Mouse (Mus musculus) cerebellum, adult 18-20 months (tissue): ENCODE results near the gene Dnase2a.

Source experiments
- DNase-seq, 2 experiments: peaks; one replicate each; pipeline ENCODE4 v3.0.0; 2021

Dnase2a gene

DNA sequence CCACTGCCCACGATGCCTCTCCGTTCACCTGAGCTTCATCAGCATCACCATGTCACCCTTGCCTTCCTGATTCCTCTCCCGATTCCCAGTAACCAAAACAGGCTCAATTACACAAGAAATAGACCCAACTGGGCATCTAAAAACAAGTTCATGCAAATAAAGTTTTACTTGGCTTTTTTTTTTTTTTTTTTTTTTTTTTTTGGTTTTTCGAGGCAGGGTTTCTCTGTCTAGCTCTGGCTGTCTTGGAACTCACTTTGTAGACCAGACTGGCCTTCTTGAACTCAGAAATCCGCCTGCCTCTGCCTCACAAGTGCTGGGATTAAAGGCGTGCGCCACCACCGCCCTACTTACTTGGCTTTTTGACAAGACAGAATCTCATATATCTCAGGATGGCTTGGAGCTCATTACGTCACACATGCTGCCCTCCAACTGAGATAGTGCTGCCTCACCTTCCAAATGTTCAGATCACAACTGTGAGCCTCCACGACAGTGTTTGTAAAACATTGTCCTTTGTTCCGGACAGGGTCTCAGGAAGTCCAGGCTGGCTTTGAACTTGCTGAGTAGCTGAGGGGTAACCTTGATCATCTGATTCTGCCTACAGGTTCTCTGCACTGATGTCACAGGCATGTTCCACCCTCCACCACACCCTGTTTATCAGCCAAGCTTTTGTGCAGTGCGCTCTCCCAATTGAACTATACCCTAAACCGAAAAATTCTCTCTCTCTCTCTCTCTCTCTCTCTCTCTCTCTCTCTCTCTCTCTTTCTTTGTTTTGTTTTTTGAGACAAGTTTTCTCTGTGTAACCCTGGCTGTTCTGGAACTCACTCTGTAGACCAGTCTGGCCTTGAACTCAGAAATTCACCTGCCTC, 29.5 kb downstream of the Dnase2a start:
- no peak for DNase-seq

DNA sequence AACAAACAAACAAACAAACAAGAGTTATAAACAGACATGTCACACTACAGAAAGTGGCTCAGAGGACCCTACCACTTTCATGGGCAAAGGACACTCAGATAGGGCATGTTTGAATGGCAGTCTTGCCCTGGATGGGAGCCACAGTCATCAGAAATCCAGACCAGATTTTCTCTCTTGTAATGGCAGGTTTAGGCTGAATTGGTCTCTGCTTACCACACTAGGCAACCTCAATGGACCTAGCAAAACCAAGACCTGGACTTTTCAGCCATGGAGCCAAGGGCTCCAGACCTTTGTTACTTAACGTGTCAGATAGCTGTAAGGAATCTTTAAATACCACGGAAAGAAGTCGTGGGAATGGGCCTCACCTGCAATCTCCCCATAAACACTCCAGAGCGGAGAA, 35.3 kb downstream of the Dnase2a start:
- DNase-seq = no peak

- DNase-seq = peak; percentile 85 to 90
These were observed 36.3 kb downstream of the Dnase2a start for GRCm38 (mm10) chr8:84944478-84945160.

DNA sequence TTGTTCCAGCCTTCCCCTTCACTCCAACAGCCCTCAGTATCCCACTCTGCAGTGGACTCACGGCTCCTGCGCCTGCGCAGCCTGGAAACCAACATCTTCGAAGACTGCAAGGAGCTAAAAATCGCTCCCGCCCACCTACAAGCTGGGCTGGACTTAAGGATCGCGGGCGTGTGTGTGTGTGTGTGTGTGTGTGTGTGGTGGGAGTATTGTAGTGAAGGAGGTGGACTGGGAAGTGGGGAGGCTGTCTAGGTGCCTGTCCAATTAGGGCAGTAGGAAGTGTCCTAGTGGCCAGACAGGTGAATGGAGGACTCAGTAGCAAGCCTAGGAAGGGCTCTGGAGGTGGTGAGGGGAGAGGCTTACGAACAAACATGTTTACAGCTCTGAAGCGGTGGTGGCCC, 36.9 kb downstream of the Dnase2a start:
- DNase-seq = peak; percentile 58 to 65

- DNase-seq = peak; percentile 72 to 81
These were observed 37.5 kb downstream of the Dnase2a start for GRCm38 (mm10) chr8:84945633-84946527.

DNA sequence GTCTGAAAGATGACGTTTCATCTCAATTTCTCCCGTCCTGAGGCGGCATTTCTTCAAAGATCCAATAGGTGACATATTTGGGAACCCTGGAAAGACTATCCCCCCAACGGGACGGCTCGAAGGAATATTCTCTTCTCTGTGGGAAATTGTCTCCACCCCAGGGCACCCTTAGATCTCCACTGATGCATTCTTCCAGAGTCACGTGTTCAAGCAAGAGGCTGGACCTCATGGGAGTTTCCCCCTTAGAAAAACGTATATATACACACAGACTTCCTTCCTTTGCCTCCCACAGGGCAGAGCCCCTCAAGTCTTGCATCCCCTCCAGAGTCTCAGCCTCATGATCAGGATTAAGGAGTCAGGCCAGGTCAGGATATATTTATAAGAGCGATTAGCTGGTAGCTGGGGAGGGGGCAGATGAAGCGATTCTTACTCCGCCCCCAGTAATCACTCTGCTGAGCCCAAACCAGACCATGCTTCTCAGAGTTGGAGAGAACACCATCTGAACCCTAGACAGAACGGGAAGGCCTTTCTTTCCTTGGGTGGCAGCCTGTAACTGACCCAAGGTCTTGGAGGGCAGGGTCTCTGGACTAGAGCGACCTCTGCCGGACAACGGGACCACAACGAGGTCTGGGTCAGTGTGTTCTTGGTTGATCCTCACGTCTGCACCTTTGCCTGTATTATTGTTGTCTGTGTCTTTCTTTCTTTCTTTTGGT, 38.3 kb downstream of the Dnase2a start, which contains the start of gene Rtbdn:
Gene Rtbdn, plus strand, starts transcription at position 464 of the 713 bp plus-strand sequence.
- DNase-seq = peak; percentile 81 to 84

GRCm38 (mm10) chr8:84947241-84947545, 38.8 kb downstream of the Dnase2a start:
- no peak for DNase-seq

DNA sequence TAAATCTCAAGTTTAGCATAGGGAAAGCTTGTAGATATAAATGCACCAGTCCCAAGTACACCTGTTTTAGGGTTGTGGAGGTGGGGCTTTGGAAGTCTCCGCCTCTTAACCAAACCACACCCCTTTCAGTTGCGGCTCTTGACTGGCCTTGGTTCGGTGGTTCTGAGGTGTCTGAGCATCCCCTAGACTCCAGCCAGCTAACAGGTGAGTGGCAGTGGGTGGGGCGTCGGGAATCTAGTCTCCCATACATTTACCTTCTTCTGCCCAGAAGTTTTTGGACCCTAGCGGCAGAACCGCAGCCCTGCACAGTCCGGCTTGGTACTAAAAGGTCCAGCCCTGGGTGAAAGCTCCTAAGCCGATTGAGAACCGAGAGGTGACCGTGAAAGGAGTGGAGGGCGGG, 41.4 kb downstream of the Dnase2a start:
- no peak for DNase-seq

DNA sequence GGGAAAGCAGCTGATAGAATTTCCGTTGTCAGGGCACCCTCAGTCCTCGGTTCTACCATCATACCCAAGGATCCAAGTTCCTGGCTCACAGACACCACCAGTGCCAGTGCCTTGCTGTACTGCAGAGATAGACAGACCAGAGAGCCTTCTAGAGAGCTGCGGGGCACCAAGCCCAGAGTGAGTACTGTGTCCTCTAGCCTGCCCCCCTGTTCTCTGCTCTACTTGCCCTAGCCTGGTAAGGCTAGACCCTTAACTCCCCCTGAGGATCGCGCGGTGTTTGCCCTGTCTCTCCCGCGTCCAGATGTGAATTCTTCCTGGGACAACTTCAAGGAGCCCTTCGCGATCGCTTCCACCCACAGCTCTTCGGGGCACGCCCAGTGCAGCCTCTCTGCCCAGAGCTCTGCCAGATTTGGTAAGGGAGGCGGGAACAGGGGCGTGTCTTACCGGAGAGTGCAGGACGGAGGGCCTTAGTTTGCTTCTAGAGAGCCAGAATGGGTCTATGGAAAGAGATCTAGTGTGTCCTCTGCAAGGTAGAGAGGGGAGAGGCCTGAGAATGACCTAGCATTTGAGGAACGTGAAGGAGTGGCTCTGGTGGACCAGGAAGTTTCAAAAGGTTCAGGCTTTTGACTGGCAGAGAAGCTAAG, 44.4 kb downstream of the Dnase2a start:
- no peak for DNase-seq

- peak; percentile 82 to 85 for DNase-seq
These were observed 48.4 kb downstream of the Dnase2a start for GRCm38 (mm10) chr8:84956768-84957167.

DNA sequence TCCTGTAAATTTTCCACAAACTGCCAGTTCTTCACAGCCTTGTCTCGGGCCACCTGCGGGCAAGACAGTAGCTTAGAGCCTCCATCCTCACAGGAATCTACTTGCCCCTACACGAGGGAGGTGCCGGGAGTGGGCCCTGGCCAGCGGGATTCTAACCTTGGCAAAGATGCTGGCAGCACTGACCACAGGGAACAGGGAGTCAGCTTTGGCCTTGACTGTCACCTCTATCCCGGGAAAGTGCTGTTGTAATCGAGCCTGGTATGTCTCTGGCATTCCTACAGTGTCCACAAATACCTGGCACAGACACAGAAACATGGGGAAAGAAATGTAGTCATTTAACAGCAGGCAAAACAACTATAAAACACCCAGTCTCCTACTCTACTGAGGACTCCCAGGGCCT, 51.5 kb downstream of the Dnase2a start:
- DNase-seq = no peak

GRCm38 (mm10) chr8:84963952-84964351, 55.6 kb downstream of the Dnase2a start:
- DNase-seq = no peak

- peak; percentile 91 to 96 for DNase-seq
These were observed 57.5 kb downstream of the Dnase2a start for GRCm38 (mm10) chr8:84965731-84966291.

GRCm38 (mm10) chr8:84966603-84967002, 58.2 kb downstream of the Dnase2a start:
- DNase-seq = no peak

- no peak for DNase-seq
These were observed 59.4 kb downstream of the Dnase2a start for GRCm38 (mm10) chr8:84967532-84968304.

DNA sequence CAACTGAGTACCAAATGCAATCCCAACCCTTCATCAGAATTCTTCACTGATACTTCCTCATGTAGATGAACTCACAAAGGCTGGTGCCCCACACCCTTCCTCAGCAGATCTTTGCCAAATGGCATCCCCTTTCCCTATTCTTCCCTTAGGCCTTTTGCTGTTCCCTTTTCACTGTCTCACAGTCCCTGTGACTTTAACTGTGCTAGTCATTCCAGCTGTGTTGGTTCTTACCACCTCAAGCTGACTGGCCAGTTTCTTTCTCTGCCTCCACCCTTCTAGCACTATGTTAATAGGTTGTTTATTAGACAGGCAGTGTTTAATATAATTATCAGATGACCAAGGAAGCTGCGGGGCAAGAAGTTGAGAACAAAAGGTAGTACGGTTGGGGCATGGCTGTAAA, 60.3 kb downstream of the Dnase2a start:
- no peak for DNase-seq

DNA sequence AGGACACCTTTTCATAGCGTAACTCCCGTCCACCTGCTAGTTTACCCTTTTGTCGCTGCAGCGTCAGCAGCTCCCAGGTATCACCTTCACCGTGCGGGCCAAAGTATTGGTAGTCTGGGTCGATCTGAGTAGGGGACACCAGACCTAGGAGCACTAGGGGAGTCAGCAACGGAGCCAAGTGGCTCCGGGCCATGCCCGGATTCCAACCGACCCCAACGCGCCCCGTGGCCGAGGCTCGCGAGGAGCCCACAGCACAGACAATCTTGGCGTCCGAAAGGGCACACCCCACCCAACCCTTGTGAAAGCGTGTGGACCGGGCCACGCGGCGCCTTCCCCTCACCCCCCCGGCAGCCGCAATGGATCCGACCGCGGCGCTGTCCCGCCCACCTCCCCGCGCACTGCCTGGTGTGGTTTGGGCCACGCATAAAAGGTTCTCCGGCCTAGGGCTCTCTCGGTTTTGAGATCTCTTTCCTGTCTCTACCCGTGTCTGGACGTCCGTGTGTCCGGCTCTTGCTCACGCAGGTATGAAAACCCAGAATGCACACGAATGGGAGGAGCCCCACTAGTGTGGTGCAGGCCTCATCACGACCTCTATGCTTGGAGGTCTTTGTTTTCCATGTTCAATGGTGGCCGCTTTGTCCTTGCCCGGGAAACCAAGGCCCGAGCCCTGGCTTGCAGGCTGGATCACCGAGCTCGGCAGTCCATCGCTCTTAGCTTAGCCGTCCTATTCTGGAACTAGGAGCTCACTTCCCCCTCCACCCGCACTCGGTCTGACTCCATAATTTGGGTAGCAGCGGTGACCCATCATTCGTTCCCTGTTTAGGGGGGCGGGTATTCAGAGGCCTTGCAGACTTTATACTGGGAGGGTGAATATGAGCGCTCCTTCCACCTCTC, 61.1 kb downstream of the Dnase2a start, which contains the start of the genes Gm49661, Prdx2 and Rnaseh2a:
Gene Gm49661, minus strand, starts transcription at position 193 of the 894 bp plus-strand sequence.
Gene Prdx2, plus strand, starts transcription at position 347 of the 894 bp plus-strand sequence.
Gene Rnaseh2a, minus strand, starts transcription at position 527 of the 894 bp plus-strand sequence.
- DNase-seq = peak; percentile 78 to 81

- no peak for DNase-seq
These were observed 61.9 kb downstream of the Dnase2a start for GRCm38 (mm10) chr8:84970135-84970790.

DNA sequence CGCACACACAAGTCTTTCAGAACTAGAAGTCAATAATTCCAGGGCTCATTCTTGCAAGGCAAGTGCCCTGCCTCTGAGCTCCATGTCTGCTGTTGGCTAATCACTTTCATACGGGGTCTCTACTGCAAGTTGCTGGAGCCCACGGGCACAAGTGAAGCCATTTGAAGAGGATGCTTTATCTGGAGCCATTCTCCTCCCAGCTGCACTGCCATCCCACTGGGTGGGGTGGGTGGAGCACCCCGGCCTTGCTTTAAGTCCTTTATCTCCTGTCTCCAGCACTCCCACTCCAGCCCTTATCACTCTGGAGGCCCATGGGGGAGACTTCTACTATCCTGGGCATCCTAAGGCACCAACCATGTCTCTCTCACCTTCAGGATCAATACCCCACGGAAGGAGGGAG, 62.6 kb downstream of the Dnase2a start:
- DNase-seq = no peak
